Mouse (Mus musculus) spleen, postnatal 14 days (tissue): ENCODE data around the gene Zpld1.

ENCODE experiments used
- DNase-seq, 2 experiments: peaks; one replicate each; pipeline ENCODE4 v3.0.0; 2021 to 2022; ENCODE audit warnings: low spot score in 2 of 2

Gene Zpld1

GRCm38 (mm10) chr16:55297886-55298285, at the start of gene Zpld1:
TSS of gene Zpld1 (minus strand) at chr16:55297986.
- no peak for DNase-seq

GRCm38 (mm10) chr16:55345644-55346043, 47.9 kb upstream of the Zpld1 start:
- no peak for DNase-seq

- DNase-seq, result no peak
Observed at GRCm38 (mm10) chr16:55321542-55322514, 24.0 kb upstream of the Zpld1 start.

- DNase-seq, result no peak
Observed at GRCm38 (mm10) chr16:55316996-55317395, 19.2 kb upstream of the Zpld1 start.

- no peak for DNase-seq
Observed at GRCm38 (mm10) chr16:55312106-55312505, 14.3 kb upstream of the Zpld1 start.

GRCm38 (mm10) chr16:55282696-55283095, 15.1 kb downstream of the Zpld1 start:
- no peak for DNase-seq

- DNase-seq, result no peak
Observed at GRCm38 (mm10) chr16:55277447-55277846, 20.3 kb downstream of the Zpld1 start.

GRCm38 (mm10) chr16:55265281-55265680, 32.5 kb downstream of the Zpld1 start:
- DNase-seq, result no peak

- DNase-seq, result no peak
Observed at GRCm38 (mm10) chr16:55260862-55261574, 36.8 kb downstream of the Zpld1 start.

GRCm38 (mm10) chr16:55259719-55260118, 38.1 kb downstream of the Zpld1 start:
- DNase-seq, result no peak

- DNase-seq, result no peak
Observed at GRCm38 (mm10) chr16:55240996-55241395, 56.8 kb downstream of the Zpld1 start.

GRCm38 (mm10) chr16:55228995-55229622, 68.7 kb downstream of the Zpld1 start:
- DNase-seq, result no peak

GRCm38 (mm10) chr16:55203945-55204344, 93.8 kb downstream of the Zpld1 start:
- no peak for DNase-seq

GRCm38 (mm10) chr16:55190397-55190796, 107.4 kb downstream of the Zpld1 start:
- no peak for DNase-seq

- no peak for DNase-seq
Observed at GRCm38 (mm10) chr16:55185370-55185769, 112.4 kb downstream of the Zpld1 start.
